Mouse (Mus musculus) hindbrain, embryonic 10.5 days (tissue): ENCODE results near the gene Clec16a. TPM values are rescaled to one million over a fixed set of nuclear protein-coding genes. Genes with fewer than 3 reads are reported as not detected.

Experiments
- DNase-seq: peaks from one replicate; pipeline ENCODE4 v3.0.0-alpha.2; 2017; ENCODE audit warnings: low spot score
- H3K27ac ChIP-seq: fragments of 300-500 bp; sonication (generic); 2 replicates; pipeline ENCODE4 v1.5.1; 2016; ENCODE audit warnings: mild to moderate bottlenecking, moderate library complexity
- H3K27me3 ChIP-seq: fragments of 300-500 bp; sonication (generic); 2 replicates; pipeline ENCODE4 v1.6.1; 2016; ENCODE audit warnings: mild to moderate bottlenecking; ENCODE audit not compliant: poor library complexity, insufficient read depth, severe bottlenecking
- H3K36me3 ChIP-seq: fragments of 300-500 bp; sonication (generic); 2 replicates; pipeline ENCODE4 v1.6.1; 2016; ENCODE audit warnings: mild to moderate bottlenecking, moderate library complexity
- H3K4me1 ChIP-seq: fragments of 300-500 bp; sonication (generic); replicated peaks from 2 replicates; pipeline ENCODE4 v1.6.1; 2016; ENCODE audit warnings: mild to moderate bottlenecking
- H3K4me3 ChIP-seq: fragments of 300-500 bp; sonication (generic); 2 replicates; pipeline ENCODE4 v1.5.1; 2016; ENCODE audit warnings: mild to moderate bottlenecking, moderate library complexity
- H3K9me3 ChIP-seq: fragments of 300-500 bp; sonication (generic); 2 replicates; pipeline ENCODE4 v1.6.1; 2016; ENCODE audit warnings: mild to moderate bottlenecking, moderate library complexity
- WGBS: fragments of 180-500 bp; shearing (Covaris S2); methylation state at CpG from one replicate; pipeline ENCODE4 v1.1.7; 2016; 5-methylcytosine and 5-hydroxymethylcytosine counted together
- polyA plus RNA-seq: library from polyadenylated mRNA; unstranded; fragments of >200 nt; fragmentation: Nextera tagmentation; extraction: Ambion mirVana; gene quantifications from 2 replicates; pipeline ENCODE4 v1.2.1, GENCODE M21; 2016

Gene Clec16a
- polyA plus RNA-seq, 1 experiment from 2014 or later: 35.0 TPM

- DNase-seq: no peak
- WGBS: 79% methylated on average over 16 of the region's 16 CpGs
- peaks cover 5% of the 10 kb centered on the region for H3K36me3 ChIP-seq
Measured at GRCm38 (mm10) chr16:10540763-10541597, 4.2 kb upstream of the Clec16a start.

GRCm38 (mm10) chr16:10541598-10541930 is 3.6 kb upstream of the Clec16a start:
- H3K36me3 ChIP-seq: peaks cover 3% of the 10 kb centered on the region; the same call in 1 of the 2 replicates
- H3K9me3 ChIP-seq: no peaks in the 10 kb centered on the region
- H3K27ac ChIP-seq: peak overlapping the region; percentile 95; the same call in 1 of the 2 replicates
- 51% methylated on average over 7 of the region's 7 CpGs for WGBS
- DNase-seq: no peak
- peak overlapping the region; percentile 87 for H3K4me3 ChIP-seq
- no peaks in the 10 kb centered on the region for H3K27me3 ChIP-seq
- H3K4me1 ChIP-seq: peaks cover 48% of the 10 kb centered on the region

More at GRCm38 (mm10) chr16:10540763-10541597, 4.2 kb upstream of the Clec16a start:
- H3K27me3 ChIP-seq: no peaks in the 10 kb centered on the region
- H3K4me3 ChIP-seq: peak overlapping the region; percentile 87
- 0 out of 2 replicates have a peak overlapping the region, but pooled peaks have one; percentile 95 for H3K27ac ChIP-seq
- no peaks in the 10 kb centered on the region for H3K9me3 ChIP-seq
- H3K4me1 ChIP-seq: peaks cover 42% of the 10 kb centered on the region

- 4% methylated on average over 22 of the region's 22 CpGs for WGBS
- Histone ChIP-seq H3K4me3 (peak overlapping the region; percentile 87), H3K9me3 (no peaks in the 10 kb centered on the region), H3K4me1 (peaks cover 55% of the 10 kb centered on the region), H3K36me3 (peaks cover 3% of the 10 kb centered on the region; the same call in 1 of the 2 replicates), H3K27me3 (no peaks in the 10 kb centered on the region), H3K27ac (peak overlapping the region; percentile 95)
- DNase-seq: no peak
Measured at GRCm38 (mm10) chr16:10542266-10542665, 2.9 kb upstream of the Clec16a start.

- under 1% methylated on average over 61 of the region's 61 CpGs for WGBS
Measured at GRCm38 (mm10) chr16:10542698-10543365, 2.3 kb upstream of the Clec16a start, which contains the start of gene Dexi. Gene Dexi, minus strand, starts transcription at chr16:10543054.

GRCm38 (mm10) chr16:10546865-10547264 is 1.7 kb downstream of the Clec16a start:
- no peaks in the 10 kb centered on the region for H3K36me3 ChIP-seq
- H3K4me1 ChIP-seq: peaks cover 35% of the 10 kb centered on the region
- no peak for DNase-seq
- no peaks in the 10 kb centered on the region for H3K27me3 ChIP-seq
- WGBS: 71% methylated on average over 3 of the region's 3 CpGs
- no peak overlapping the region for H3K27ac ChIP-seq
- H3K4me3 ChIP-seq: no peak overlapping the region
- no peaks in the 10 kb centered on the region for H3K9me3 ChIP-seq

More at GRCm38 (mm10) chr16:10542698-10543365, 2.3 kb upstream of the Clec16a start, which contains the start of gene Dexi:
- H3K27ac ChIP-seq: peak within 1 kb of the TSS; percentile 95
- peaks cover 59% of the 10 kb centered on the region for H3K4me1 ChIP-seq
- no peaks in the 10 kb centered on the region for H3K27me3 ChIP-seq
- H3K36me3 ChIP-seq: peaks cover 3% of the 10 kb centered on the region; the same call in 1 of the 2 replicates
- DNase-seq: peak; percentile 94
- H3K4me3 ChIP-seq: peak within 1 kb of the TSS; percentile 87
- H3K9me3 ChIP-seq: no peaks in the 10 kb centered on the region

DNA sequence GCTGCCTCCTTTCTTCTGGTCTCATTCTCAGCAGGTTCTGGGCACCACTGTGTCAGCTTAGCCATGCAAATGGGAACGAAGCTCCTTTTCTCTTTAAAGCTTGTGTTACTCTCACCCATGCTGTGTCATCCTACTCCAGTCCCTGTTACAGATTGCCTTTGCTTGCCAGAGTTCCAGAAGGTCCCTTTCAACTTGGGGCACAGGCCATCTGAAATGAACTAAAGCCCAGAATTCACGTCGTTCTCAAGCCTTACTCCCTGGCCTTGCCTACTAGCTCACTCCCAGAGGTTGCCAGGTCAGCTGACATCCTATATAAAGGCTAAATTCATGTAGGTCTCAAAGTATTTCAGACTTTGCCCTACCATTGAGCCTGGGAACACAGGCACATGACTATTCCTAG is 3.8 kb downstream of the Clec16a start:
- peaks cover 26% of the 10 kb centered on the region for H3K4me1 ChIP-seq
- 63% methylated on average over 3 of the region's 3 CpGs for WGBS
- no peaks in the 10 kb centered on the region for H3K27me3 ChIP-seq
- H3K9me3 ChIP-seq: no peaks in the 10 kb centered on the region
- H3K4me3 ChIP-seq: no peak overlapping the region
- no peaks in the 10 kb centered on the region for H3K36me3 ChIP-seq
- no peak for DNase-seq
- no peak overlapping the region for H3K27ac ChIP-seq

GRCm38 (mm10) chr16:10549600-10549999 is 4.5 kb downstream of the Clec16a start:
- peaks cover 22% of the 10 kb centered on the region for H3K4me1 ChIP-seq
- no peak overlapping the region for H3K27ac ChIP-seq
- H3K9me3 ChIP-seq: no peaks in the 10 kb centered on the region
- no peak for DNase-seq
- 83% methylated on average over 2 of the region's 2 CpGs for WGBS
- no peaks in the 10 kb centered on the region for H3K27me3 ChIP-seq
- no peaks in the 10 kb centered on the region for H3K36me3 ChIP-seq
- no peak overlapping the region for H3K4me3 ChIP-seq

GRCm38 (mm10) chr16:10551592-10551991 is 6.5 kb downstream of the Clec16a start:
- no peak overlapping the region for H3K4me3 ChIP-seq
- H3K4me1 ChIP-seq: peaks cover 10% of the 10 kb centered on the region
- no peaks in the 10 kb centered on the region for H3K36me3 ChIP-seq
- H3K27ac ChIP-seq: no peak overlapping the region
- no peak for DNase-seq
- 86% methylated on average over 4 of the region's 4 CpGs for WGBS
- H3K9me3 ChIP-seq: no peaks in the 10 kb centered on the region
- H3K27me3 ChIP-seq: no peaks in the 10 kb centered on the region

DNA sequence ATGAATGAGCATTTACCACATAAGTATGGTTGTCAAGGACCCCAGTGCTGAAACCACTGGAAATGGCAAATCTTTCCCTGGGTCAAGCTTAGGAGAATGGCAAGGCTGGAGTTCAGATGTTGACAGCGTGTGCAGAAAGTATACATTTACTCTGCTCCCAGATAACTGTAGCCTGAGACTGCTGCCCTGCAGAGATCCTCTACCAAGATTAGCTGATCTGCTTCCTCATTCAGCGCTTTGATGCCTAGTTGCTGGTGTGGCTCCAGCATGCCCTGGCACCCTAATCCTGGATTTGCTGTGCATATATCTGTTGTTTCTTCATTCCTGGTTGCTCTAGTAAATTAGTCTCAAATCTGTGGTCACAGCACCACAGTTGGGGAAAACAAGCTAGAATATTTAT is 8.7 kb downstream of the Clec16a start:
- H3K27ac ChIP-seq: no peak overlapping the region
- no peaks in the 10 kb centered on the region for H3K36me3 ChIP-seq
- no peaks in the 10 kb centered on the region for H3K9me3 ChIP-seq
- no peaks in the 10 kb centered on the region for H3K4me1 ChIP-seq
- 93% methylated on average over 2 of the region's 2 CpGs for WGBS
- no peak overlapping the region for H3K4me3 ChIP-seq
- no peaks in the 10 kb centered on the region for H3K27me3 ChIP-seq
- DNase-seq: no peak

- Histone ChIP-seq H3K4me1 (no peaks in the 10 kb centered on the region), H3K27me3 (no peaks in the 10 kb centered on the region), H3K27ac (no peak overlapping the region), H3K9me3 (no peaks in the 10 kb centered on the region), H3K4me3 (no peak overlapping the region), H3K36me3 (peaks cover 36% of the 10 kb centered on the region)
- 95% methylated on average over 8 of the region's 8 CpGs for whole genome bisulfite sequencing
- DNase-seq: no peak
Measured at GRCm38 (mm10) chr16:10559991-10560390, 14.9 kb downstream of the Clec16a start.

GRCm38 (mm10) chr16:10565278-10565885 is 20.2 kb downstream of the Clec16a start:
- Histone ChIP-seq H3K9me3 (no peaks in the 10 kb centered on the region), H3K4me3 (no peak overlapping the region), H3K4me1 (peaks cover 11% of the 10 kb centered on the region), H3K27ac (no peak overlapping the region), H3K27me3 (no peaks in the 10 kb centered on the region), H3K36me3 (peaks cover 58% of the 10 kb centered on the region)
- 39% methylated on average over 4 of the region's 4 CpGs for WGBS
- DNase-seq: peak; percentile 72

DNA sequence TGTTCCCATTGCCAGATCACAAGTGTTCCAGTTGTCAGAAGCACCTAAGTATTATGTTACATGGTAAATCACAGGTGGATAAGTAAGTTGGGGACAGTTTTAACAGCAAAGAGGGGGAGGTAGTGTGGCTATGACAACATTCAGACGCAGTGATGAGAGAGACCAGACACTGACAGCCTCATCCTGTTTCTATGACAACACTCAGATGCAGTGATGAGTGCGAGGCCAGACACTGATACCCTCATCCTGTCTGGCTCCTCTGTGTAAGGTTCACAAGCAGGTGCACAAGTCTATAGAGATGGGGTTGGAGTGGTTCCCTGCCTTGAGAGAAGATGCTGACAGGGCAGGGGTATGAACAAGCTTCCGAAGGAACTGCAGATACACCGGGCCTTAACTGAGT is 22.0 kb downstream of the Clec16a start:
- DNase-seq: no peak
- Histone ChIP-seq H3K9me3 (no peaks in the 10 kb centered on the region), H3K4me1 (peaks cover 11% of the 10 kb centered on the region), H3K27me3 (no peaks in the 10 kb centered on the region), H3K27ac (no peak overlapping the region), H3K4me3 (no peak overlapping the region), H3K36me3 (peaks cover 52% of the 10 kb centered on the region)
- 95% methylated on average over 4 of the region's 4 CpGs for WGBS
